Mouse (Mus musculus) G1E (cell line): ENCODE measurements around the gene Tmem211. TPM values are rescaled to one million over a fixed set of nuclear protein-coding genes. Genes with fewer than 3 reads are reported as not detected.

Experiments used
- ATAC-seq: 2 replicates; pipeline ENCODE4 v1.8.0; 2016; ENCODE audit warnings: mild to moderate bottlenecking; ENCODE audit not compliant: insufficient number of reproducible peaks, poor library complexity, low FRiP score, severe bottlenecking; ENCODE audit errors: extremely low read depth
- DNase-seq: peaks from one replicate; pipeline ENCODE4 v3.0.0; 2012; ENCODE audit warnings: low spot score
- H3K27me3 ChIP-seq: 2 replicates; pipeline ENCODE4 v1.6.1; 2012; ENCODE audit warnings: mild to moderate bottlenecking, low read length, inconsistent platforms; ENCODE audit not compliant: insufficient read depth
- H3K36me3 ChIP-seq: replicated peaks from 2 replicates; pipeline ENCODE3; 2012; ENCODE audit warnings: mild to moderate bottlenecking, inconsistent platforms
- H3K4me1 ChIP-seq: 2 replicates; pipeline ENCODE4 v1.6.1; 2012; ENCODE audit warnings: low read depth, low read length, inconsistent platforms, mixed read lengths; ENCODE audit not compliant: insufficient read depth
- H3K4me3 ChIP-seq: 2 replicates; pipeline ENCODE4 v1.5.1; 2012; ENCODE audit warnings: low read depth, mild to moderate bottlenecking, inconsistent platforms, low read length, moderate library complexity, mixed read lengths
- H3K9me3 ChIP-seq: replicated peaks from 2 replicates; pipeline ENCODE4 v1.6.1; 2012; ENCODE audit warnings: inconsistent platforms
- CTCF ChIP-seq: IDR thresholded peaks from 2 replicates; pipeline ENCODE4 v1.5.1; 2012; ENCODE audit warnings: low read depth, low read length, inconsistent platforms, mixed read lengths
- GATA1 ChIP-seq: IDR thresholded peaks from 2 replicates; pipeline ENCODE4 v1.6.1; 2012; ENCODE audit warnings: borderline replicate concordance, low read length, inconsistent platforms, mixed read lengths
- GATA2 ChIP-seq: IDR thresholded peaks from 2 replicates; pipeline ENCODE4 v1.6.1; 2012; ENCODE audit warnings: low read depth, low read length, inconsistent platforms, borderline replicate concordance
- POLR2AphosphoS5 ChIP-seq: IDR thresholded peaks from 2 replicates; pipeline ENCODE4 v1.6.1; 2012; ENCODE audit warnings: low read depth, low read length, inconsistent platforms; ENCODE audit not compliant: insufficient replicate concordance
- TAL1 ChIP-seq: conservative IDR thresholded peaks from 2 replicates; pipeline ENCODE4 v1.6.1; 2012; ENCODE audit warnings: low read depth, low read length, inconsistent platforms, mixed read lengths
- polyA plus RNA-seq: library from polyadenylated mRNA; stranded (reverse); fragments of >175 nt; gene quantifications from 2 replicates; pipeline ENCODE4 v1.2.3, GENCODE M21; 2012
- total RNA-seq, 2 experiments: library from RNA; stranded (forward) in 1 of 2; stranded (reverse) in 1 of 2; fragments of 200-1000 nt in 1 of 2; fragments of >200 nt in 1 of 2; fragmentation: Nextera tagmentation in 1 of 2; gene quantifications; 2 replicates each; pipeline ENCODE4 v1.2.3; 2014 to 2017

Tmem211 gene
- total RNA-seq (2014; fragmentation: Nextera tagmentation) (not detected in 2 replicates), total RNA-seq (2017) (not detected in 2 replicates), polyA plus RNA-seq (not detected in 2 replicates)

DNA sequence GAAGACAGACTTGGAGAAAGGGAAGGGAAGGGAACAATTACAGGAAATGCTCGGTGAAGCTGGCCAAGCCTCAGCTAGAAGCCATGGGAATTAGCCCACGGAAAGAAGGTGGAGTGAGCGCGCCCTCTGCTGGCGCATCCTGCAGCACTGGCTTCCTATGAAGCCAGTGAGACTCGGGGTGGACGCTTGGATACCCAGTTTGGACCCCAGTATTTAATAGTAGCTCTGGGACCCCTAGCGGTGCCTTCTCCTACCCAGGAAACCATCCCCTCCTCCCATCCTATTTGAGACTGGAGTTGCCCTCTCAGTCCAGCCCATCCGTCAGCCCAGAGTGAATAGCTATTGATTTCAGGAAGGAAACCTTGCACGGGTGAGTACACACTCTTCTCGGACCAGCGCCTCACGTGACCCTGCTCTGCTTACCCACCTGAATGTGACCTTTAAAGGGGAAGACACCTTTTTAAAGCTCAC, at the start of gene Tmem211:
Gene Tmem211, plus strand, starts transcription at position 278 of the 471 bp plus-strand sequence.
- no peaks in the 10 kb centered on the region for H3K27me3 ChIP-seq
- DNase-seq (no peak), ATAC-seq (no peak)
- H3K36me3 ChIP-seq: no peaks in the 10 kb centered on the region
- peaks cover 86% of the 10 kb centered on the region for H3K9me3 ChIP-seq
- TF ChIP-seq CTCF (no peak), TAL1 (no peak), GATA1 (no peak), GATA2 (no peak), POLR2AphosphoS5 (no peak)
- H3K4me3 ChIP-seq: no peak within 1 kb of the TSS
- no peaks in the 10 kb centered on the region for H3K4me1 ChIP-seq

DNA sequence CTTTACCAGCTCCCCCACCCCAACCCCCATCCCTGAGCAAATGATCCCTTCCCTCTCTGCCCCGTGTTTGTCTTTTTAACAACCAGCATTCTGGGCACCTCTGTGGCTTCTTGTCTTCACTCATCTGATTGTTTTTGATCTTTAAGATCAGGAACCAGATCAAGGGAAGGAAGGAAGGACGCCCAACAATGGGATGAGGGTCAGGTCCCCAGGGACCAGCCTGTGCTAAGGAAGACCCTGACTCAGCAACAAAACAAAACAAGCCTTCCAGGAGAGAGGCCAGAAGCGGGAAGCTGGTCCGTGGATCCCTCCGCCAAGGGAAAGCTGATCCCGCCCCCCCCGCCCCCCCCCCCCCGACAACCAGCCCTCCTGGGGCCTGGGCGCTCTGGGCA, 47.3 kb upstream of the Tmem211 start:
- Histone ChIP-seq H3K36me3 (no peaks in the 10 kb centered on the region), H3K4me3 (no peak overlapping the region), H3K27me3 (no peaks in the 10 kb centered on the region; the same call in 1 of the 2 replicates), H3K9me3 (peaks cover 98% of the 10 kb centered on the region), H3K4me1 (no peaks in the 10 kb centered on the region)
- no peak for TF ChIP-seq GATA2
- no peak for TF ChIP-seq TAL1
- no peak for TF ChIP-seq CTCF
- TF ChIP-seq GATA1: no peak
- DNase-seq (no peak), ATAC-seq (no peak)

DNA sequence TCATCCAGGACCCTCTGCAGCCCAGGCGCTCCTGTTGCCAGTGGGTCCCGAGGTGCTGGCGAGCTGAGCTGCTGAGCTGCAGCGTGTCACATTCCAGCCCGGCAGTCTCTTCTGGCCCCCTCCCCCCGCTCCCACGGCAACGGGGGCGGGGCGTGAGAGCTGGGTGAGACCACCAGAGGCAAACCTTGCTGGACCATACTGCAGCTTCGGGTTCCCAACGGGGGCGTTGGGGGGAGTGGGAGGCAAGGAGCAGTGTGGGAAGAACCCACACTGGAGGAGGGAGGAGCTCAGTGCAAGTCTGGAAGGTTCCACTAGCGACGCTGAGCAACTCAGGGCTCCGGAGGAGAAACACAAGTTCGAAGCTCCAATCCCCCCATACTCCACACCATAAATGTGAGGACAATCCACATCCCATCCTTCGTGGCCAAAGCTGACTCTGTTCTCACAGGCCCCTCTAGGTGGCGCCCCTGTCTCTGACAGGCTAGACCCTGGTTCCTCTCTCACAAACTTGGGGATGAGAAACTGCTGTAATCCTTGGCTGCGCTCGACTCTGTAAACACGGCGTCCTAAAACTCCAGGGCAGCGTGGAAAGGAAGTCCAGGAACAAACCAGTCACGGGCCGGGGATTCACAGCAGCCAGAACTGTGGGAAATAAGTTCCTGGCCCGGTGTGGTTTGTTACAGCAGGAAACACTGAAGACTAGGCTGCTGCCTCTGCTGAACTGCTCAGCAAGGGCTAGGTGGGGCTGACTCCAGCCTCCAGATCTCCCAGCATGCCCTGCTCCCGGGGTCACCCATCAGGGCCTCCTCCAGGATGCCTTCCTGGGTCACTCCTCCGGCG, 46.6 kb upstream of the Tmem211 start:
- no peak for DNase-seq
- H3K27me3 ChIP-seq: no peaks in the 10 kb centered on the region
- no peak for ATAC-seq
- H3K4me3 ChIP-seq: no peak overlapping the region
- H3K36me3 ChIP-seq: no peaks in the 10 kb centered on the region
- no peaks in the 10 kb centered on the region for H3K4me1 ChIP-seq
- TF ChIP-seq GATA1: no peak
- no peak for TF ChIP-seq TAL1
- TF ChIP-seq POLR2AphosphoS5: no peak
- no peak for TF ChIP-seq CTCF
- H3K9me3 ChIP-seq: peaks cover 95% of the 10 kb centered on the region

DNA sequence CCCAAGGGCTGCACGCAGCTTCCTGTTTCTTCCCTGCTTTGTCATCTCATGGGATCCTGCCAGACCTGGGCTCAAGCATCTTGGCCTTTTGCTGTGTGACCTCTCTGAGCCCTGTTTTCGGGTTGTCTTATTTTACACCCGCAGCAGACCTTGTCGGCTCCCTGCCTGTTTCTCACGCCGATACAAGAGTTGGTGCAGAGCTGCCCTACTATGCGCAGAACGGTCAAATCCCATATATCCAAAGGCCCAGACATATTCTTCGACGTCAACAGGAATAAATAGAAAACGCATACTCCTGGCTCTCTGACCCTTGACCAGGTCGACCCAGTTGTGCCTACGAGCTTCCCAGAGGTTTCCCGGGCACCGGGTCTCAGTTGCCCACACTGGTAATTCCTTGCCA, 46.0 kb upstream of the Tmem211 start:
- TF ChIP-seq GATA2 (no peak), CTCF (no peak), GATA1 (no peak), POLR2AphosphoS5 (no peak), TAL1 (no peak)
- DNase-seq: no peak
- ATAC-seq: no peak
- H3K4me1 ChIP-seq: no peaks in the 10 kb centered on the region
- no peaks in the 10 kb centered on the region for H3K27me3 ChIP-seq
- no peaks in the 10 kb centered on the region for H3K36me3 ChIP-seq
- peaks cover 94% of the 10 kb centered on the region for H3K9me3 ChIP-seq
- no peak overlapping the region for H3K4me3 ChIP-seq

DNA sequence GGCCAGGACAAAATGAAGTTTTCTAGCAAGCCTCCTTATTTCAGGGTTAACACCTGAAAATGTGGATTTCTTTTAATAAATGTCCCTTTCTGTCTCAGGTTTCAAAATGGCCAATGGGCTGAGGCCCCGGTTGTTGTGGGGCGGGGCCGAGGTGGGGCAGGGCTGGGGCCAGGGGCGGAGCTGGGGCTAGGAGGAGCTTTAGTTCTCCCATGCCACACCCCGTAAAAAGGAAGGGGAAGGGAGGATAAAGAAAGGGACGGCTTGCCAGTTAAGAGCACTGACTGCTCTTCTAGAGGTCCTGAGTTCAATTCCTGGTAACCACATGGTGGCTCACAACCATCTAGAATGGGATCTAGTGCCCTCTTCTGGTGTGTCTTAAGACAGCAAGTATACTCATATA, 45.3 kb upstream of the Tmem211 start:
- H3K9me3 ChIP-seq: peaks cover 92% of the 10 kb centered on the region
- ATAC-seq (no peak), DNase-seq (no peak)
- H3K4me1 ChIP-seq: no peaks in the 10 kb centered on the region
- H3K27me3 ChIP-seq: no peaks in the 10 kb centered on the region
- no peaks in the 10 kb centered on the region for H3K36me3 ChIP-seq
- H3K4me3 ChIP-seq: no peak overlapping the region
- no peak for TF ChIP-seq GATA1
- no peak for TF ChIP-seq POLR2AphosphoS5
- no peak for TF ChIP-seq CTCF
- no peak for TF ChIP-seq GATA2
- no peak for TF ChIP-seq TAL1

DNA sequence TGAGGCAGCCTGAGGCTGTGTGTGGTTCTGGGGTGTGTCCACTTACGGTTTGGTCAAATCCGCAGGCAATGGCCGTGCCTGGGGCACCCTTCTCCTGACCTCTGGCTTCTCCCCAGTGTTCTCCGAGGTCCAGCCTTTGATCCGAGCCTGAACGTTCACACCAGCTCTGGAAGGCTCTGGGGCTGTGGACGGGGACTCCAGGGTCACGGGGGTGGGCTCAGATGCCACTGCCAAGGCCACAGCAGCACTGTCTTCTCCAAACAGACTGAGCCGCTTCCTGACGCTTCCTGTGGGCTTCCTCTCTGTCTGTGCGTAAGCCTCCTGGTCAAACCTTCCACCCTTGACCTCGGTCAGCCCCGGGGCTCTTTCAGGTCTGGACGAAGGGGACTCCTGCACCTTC, 36.2 kb upstream of the Tmem211 start:
- no peaks in the 10 kb centered on the region for H3K4me1 ChIP-seq
- DNase-seq: no peak
- peaks cover 3% of the 10 kb centered on the region; the same call in 1 of the 2 replicates for H3K27me3 ChIP-seq
- TF ChIP-seq CTCF (no peak), TAL1 (no peak), GATA1 (no peak), GATA2 (no peak), POLR2AphosphoS5 (no peak)
- ATAC-seq: no peak
- peaks cover 97% of the 10 kb centered on the region for H3K9me3 ChIP-seq
- H3K4me3 ChIP-seq: peak overlapping the region; percentile 2; the same call in 1 of the 2 replicates
- H3K36me3 ChIP-seq: no peaks in the 10 kb centered on the region
